Mouse (Mus musculus) heart, embryonic 16.5 days (tissue): ENCODE results near the gene Tardbp. TPM values are rescaled to one million over a fixed set of nuclear protein-coding genes. Genes with fewer than 3 reads are reported as not detected.

ENCODE experiments used
- ATAC-seq: fragments of 200-750 bp; cut with Nextera tagmentation; replicated peaks from 2 replicates; pipeline ENCODE4 v1.8.0; 2017; ENCODE audit warnings: moderate number of reproducible peaks; ENCODE audit not compliant: insufficient read depth, low FRiP score; ENCODE audit errors: extremely low read depth
- H3K27ac ChIP-seq: fragments of 300-500 bp; sonication (generic); 2 replicates; pipeline ENCODE4 v1.5.1; 2014; ENCODE audit warnings: mild to moderate bottlenecking, low read length, control low read depth, moderate library complexity
- H3K27me3 ChIP-seq: fragments of 300-500 bp; sonication (generic); 2 replicates; pipeline ENCODE4 v1.6.1; 2014; ENCODE audit warnings: low read length, mixed read lengths; ENCODE audit not compliant: control insufficient read depth, insufficient read depth
- H3K36me3 ChIP-seq: fragments of 300-500 bp; sonication (generic); 2 replicates; pipeline ENCODE4 v1.6.1; 2014; ENCODE audit not compliant: control insufficient read depth, insufficient read depth
- H3K4me1 ChIP-seq: fragments of 300-500 bp; sonication (generic); 2 replicates; pipeline ENCODE4 v1.6.1; 2014; ENCODE audit warnings: low read length, mixed read lengths; ENCODE audit not compliant: control insufficient read depth, insufficient read depth
- H3K4me2 ChIP-seq: fragments of 300-500 bp; sonication (generic); 2 replicates; pipeline ENCODE4 v1.6.1; 2014; ENCODE audit warnings: low read depth, mild to moderate bottlenecking, control low read depth, low read length
- H3K4me3 ChIP-seq: fragments of 300-500 bp; sonication (generic); 2 replicates; pipeline ENCODE4 v1.5.1; 2014; ENCODE audit warnings: mild to moderate bottlenecking, control low read depth, low read length
- H3K9ac ChIP-seq: fragments of 300-500 bp; sonication (generic); 2 replicates; pipeline ENCODE4 v1.6.1; 2014; ENCODE audit warnings: low read length, control low read depth
- H3K9me3 ChIP-seq: fragments of 300-500 bp; sonication (generic); replicated peaks from 2 replicates; pipeline ENCODE4 v1.6.1; 2016; ENCODE audit warnings: low read length; ENCODE audit not compliant: control insufficient read depth
- WGBS: fragments of 180-500 bp; shearing (Covaris S2); extraction: QIAGEN DNeasy Blood & Tissue Kit; methylation state at CpG from one replicate; pipeline ENCODE4 v1.1.7; 2014; 5-methylcytosine and 5-hydroxymethylcytosine counted together
- polyA plus RNA-seq: library from polyadenylated mRNA; unstranded; fragments of >200 nt; fragmentation: Nextera tagmentation; extraction: Ambion mirVana; gene quantifications from 2 replicates; pipeline ENCODE4 v1.2.1, GENCODE M21; 2015

The Tardbp gene
- polyA plus RNA-seq, 1 experiment from 2014 or later: 194 TPM

DNA sequence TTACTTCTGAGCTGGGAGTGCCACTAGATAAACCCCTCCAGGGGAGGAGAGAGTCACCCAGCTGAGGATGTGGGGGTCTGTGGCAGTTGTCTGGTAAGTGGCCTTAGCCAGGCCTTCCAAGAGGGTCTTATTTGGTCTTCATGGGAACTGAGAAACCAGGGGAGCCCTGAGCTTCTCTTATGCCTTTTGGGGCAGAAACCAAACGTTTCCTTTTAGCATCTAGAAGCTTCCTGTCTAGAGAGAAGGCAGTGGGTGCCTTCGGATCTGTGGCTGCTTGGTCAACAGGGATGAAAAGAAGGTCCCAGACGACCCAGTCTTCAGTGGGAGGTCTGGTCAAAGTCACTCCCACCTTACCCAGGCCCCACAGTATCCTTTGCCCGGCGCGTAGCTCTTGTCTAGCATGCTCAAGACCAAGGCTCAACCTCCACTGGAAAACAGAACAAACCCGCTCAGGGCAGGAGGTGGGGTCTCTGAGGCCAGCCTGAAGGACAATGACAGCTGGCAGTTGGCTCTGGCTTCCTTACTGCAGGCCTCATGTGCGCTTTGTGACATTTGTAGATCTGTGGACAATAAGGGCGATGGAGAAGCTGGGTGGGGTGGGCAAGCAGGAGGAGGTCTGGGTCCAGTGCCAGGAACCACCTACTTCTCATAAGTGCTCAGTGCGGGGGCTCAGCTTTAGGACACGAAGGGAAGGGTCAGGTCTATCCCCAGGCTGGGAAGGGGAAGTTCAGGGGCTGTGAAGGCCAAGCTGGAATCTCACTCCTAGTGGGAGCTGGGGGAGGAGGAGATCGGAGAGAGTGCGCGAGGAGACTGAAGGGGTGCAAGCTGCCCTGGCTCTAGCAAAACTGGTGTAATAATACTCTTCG is 16.7 kb upstream of the Tardbp start, which contains the start of gene Gm572:
Gene Gm572, plus strand, starts transcription at position 27 of the 866 bp plus-strand sequence.
- peak within 1 kb of the TSS; percentile 50 for H3K4me2 ChIP-seq
- 54% methylated on average over 15 of the region's 15 CpGs for WGBS
- peaks cover 10% of the 10 kb centered on the region for H3K4me1 ChIP-seq
- H3K4me3 ChIP-seq: peak within 1 kb of the TSS; percentile 29
- peak within 1 kb of the TSS; percentile 45; the same call in 1 of the 2 replicates for H3K9ac ChIP-seq
- no peaks in the 10 kb centered on the region for H3K36me3 ChIP-seq
- H3K27ac ChIP-seq: 0 out of 2 replicates have a peak within 1 kb of the TSS, but pooled peaks have one; percentile 21
- no peaks in the 10 kb centered on the region for H3K9me3 ChIP-seq
- ATAC-seq: 0 out of 2 replicates have a peak, but pooled peaks have one; percentile 21
- H3K27me3 ChIP-seq: no peaks in the 10 kb centered on the region

DNA sequence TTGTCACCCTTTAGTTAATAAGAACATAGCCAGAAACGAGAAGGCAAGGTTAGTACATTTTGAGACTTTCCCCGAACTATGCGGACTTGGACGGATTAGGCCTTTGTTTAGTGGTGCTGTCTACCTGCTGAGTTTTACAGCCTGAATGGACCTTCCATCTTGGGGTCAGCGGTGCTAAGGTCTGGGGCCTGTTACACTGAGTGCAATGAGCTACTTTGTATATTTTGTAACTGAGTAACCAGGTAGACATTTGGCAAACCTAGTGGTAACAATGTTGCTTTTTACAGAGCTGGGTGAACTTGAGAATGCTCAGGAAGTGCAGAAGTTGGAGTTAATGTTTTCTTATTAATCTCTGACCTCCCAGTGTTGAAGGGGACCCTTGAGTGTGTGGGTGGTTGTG is 14.3 kb upstream of the Tardbp start:
- no peaks in the 10 kb centered on the region for H3K9me3 ChIP-seq
- ATAC-seq: no peak
- no peaks in the 10 kb centered on the region for H3K36me3 ChIP-seq

DNA sequence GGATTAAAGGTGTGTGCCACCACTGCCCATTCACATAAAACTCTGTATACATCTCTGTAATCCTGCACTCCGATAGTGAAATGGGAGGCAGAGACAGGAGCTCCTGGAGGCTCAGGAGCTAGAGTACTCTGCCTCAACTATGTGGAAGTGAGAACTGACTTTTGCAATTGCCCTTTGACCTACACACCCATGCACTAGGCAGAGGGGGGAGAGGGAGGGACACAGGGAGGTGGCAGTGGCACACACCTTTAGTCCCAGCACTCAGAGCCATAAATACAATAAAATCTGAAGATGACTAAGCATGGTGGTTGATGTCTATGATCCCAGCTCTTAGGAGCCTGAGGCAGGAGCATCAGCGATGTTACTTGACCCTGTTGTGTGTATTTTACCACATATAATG is 12.6 kb upstream of the Tardbp start:
- Histone ChIP-seq H3K4me1 (peaks cover 8% of the 10 kb centered on the region), H3K9me3 (no peaks in the 10 kb centered on the region), H3K27ac (no peak overlapping the region), H3K4me3 (no peak overlapping the region), H3K4me2 (no peak overlapping the region), H3K9ac (no peak overlapping the region), H3K36me3 (no peaks in the 10 kb centered on the region), H3K27me3 (no peaks in the 10 kb centered on the region)
- ATAC-seq: no peak
- 76% methylated on average over 2 of the region's 2 CpGs for WGBS

More for the DNA sequence above, 14.3 kb upstream of the Tardbp start:
- Histone ChIP-seq H3K27ac (no peak overlapping the region), H3K4me1 (peaks cover 8% of the 10 kb centered on the region), H3K27me3 (no peaks in the 10 kb centered on the region), H3K4me2 (no peak overlapping the region), H3K9ac (no peak overlapping the region), H3K4me3 (no peak overlapping the region)
- WGBS: 82% methylated on average over 5 of the region's 5 CpGs

DNA sequence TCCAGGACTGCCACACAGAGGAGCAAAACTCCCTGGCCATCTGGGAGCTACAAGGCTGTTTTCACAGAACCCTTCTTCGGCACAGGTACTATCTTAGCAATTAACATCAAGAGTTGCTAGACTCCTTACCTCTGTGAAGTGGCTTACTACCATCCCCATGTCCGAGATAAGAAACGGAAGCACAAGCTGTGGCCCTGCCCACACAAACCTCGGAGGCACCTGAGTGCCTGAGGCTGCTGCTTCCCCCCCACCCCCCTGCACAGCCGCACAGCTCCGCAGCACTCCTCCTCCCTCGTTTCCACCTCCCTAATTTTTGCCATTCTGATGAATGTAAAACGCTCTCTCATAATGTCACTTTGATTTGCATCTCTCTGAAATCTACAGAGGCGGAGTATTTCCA is 11.5 kb upstream of the Tardbp start:
- Histone ChIP-seq H3K9ac (no peak overlapping the region), H3K4me2 (no peak overlapping the region), H3K4me3 (no peak overlapping the region), H3K27me3 (no peaks in the 10 kb centered on the region), H3K9me3 (no peaks in the 10 kb centered on the region), H3K36me3 (no peaks in the 10 kb centered on the region), H3K4me1 (no peaks in the 10 kb centered on the region), H3K27ac (no peak overlapping the region)
- no peak for ATAC-seq
- WGBS: 44% methylated on average over 9 of the region's 9 CpGs

DNA sequence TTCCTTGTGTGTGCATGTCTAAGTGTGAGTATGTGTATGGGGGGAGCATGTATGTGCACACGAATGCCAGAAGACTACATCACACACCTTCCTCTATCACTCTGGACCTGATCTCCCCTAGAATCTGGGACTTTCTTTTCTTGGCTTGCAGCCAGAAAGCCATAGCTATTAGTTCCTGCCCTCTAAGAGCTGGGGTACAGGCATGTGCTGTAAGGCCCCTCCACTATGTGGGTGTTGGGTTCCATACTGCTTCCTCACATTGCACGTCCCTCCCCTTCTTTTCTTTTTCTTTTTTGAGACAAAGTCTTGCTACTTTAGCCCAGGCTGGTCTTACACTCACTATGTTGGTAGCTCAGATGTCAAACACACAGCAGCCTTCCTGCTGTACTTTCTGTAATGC is 8.5 kb upstream of the Tardbp start:
- no peak overlapping the region for H3K9ac ChIP-seq
- 67% methylated on average over 2 of the region's 2 CpGs for WGBS
- H3K36me3 ChIP-seq: no peaks in the 10 kb centered on the region
- H3K27me3 ChIP-seq: no peaks in the 10 kb centered on the region
- ATAC-seq: no peak
- H3K27ac ChIP-seq: no peak overlapping the region
- H3K4me3 ChIP-seq: no peak overlapping the region
- H3K9me3 ChIP-seq: no peaks in the 10 kb centered on the region
- H3K4me2 ChIP-seq: no peak overlapping the region
- H3K4me1 ChIP-seq: no peaks in the 10 kb centered on the region

DNA sequence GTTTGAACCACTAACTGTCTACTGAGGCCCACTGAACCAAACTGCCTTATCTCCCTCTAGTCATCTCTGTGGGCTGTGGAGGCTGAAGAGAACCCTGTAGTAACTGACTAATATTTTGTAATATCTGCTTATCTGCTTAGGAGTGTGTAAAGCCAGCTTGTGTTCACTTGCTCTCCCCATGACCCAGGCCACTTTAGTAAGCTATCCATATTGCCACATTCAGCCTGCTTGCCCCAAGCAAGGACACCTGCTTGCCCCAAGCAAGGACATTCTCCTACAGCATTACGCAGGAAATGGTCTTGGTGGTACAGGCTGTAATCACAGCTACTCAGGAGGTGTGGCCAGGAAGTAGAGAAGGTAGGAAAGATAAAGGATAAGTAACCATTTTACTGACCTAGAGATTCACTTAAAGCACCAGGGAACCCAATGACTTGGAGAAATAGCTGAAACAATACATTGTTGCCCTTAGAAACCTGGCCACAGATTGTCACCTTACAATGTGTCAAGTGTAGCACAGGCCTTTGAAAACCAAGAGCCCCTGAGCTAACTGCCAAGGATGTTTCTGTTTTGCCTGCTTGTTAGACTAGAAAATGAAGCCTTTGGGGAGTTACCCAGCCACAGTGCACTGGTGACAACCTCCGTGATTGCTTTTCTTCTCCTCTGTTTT is 6.7 kb upstream of the Tardbp start:
- Histone ChIP-seq H3K36me3 (no peaks in the 10 kb centered on the region), H3K9me3 (no peaks in the 10 kb centered on the region), H3K4me1 (no peaks in the 10 kb centered on the region), H3K9ac (no peak overlapping the region), H3K27me3 (no peaks in the 10 kb centered on the region), H3K4me2 (no peak overlapping the region), H3K4me3 (no peak overlapping the region), H3K27ac (no peak overlapping the region)
- ATAC-seq: no peak
- WGBS: 64% methylated on average over 2 of the region's 2 CpGs

DNA sequence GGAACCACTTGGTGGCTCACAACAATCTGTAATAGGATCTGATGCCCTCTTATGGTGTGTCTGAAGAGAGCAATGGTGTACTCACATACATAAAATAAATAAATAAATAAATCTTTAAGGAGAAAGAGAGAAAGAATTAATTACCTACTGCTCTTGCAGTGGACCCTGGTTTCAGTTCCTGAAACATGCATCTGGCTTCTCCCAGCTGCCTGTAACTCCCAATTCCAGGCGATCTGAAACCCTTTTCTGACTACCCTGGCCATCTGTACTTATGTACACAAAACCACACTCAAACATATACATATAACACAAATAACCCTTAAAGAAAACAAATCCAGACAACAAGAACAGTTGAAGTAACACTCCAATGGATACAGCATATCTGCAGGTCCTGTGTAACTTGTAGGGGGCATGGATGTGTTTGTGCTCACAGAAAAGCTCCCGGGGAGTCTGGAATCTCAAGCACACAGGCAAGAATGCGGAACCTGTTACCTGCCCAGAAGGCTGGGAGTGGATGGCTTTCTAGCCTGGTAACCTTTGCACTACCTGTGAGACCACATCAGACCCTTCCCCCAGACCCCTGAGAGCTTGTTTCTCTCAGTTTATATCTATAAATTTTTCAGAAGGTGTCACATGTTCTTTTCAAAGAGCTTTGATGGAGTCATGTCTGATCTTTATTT is 5.3 kb upstream of the Tardbp start:
- Histone ChIP-seq H3K4me1 (peaks cover 4% of the 10 kb centered on the region), H3K4me3 (no peak overlapping the region), H3K4me2 (no peak overlapping the region), H3K27me3 (no peaks in the 10 kb centered on the region), H3K9ac (no peak overlapping the region), H3K9me3 (no peaks in the 10 kb centered on the region), H3K36me3 (no peaks in the 10 kb centered on the region), H3K27ac (no peak overlapping the region)
- ATAC-seq: no peak
- 68% methylated on average over 3 of the region's 3 CpGs for WGBS

DNA sequence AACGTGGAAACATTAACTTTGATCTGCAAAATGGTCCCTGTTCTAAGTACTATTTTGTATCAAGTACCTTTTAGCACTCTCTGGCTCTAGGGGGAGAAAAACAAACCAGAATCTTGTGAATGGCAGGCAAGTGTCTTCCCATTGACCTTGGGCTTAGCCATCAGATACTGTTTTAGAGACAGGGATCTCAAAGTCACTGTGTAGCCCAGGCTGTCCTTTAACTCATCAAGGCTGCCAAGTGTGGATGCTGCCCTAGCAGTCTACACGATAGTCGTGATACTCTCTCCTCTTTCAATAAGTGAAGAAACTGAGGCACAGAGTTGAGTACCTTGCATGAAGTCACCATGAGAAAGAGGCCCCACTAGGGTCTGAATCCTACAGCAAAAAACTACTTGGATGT is 427 bp upstream of the Tardbp start:
- H3K27ac ChIP-seq: peak overlapping the region; percentile 32; the same call in 1 of the 2 replicates
- peaks cover 23% of the 10 kb centered on the region for H3K4me1 ChIP-seq
- 66% methylated on average over 3 of the region's 3 CpGs for WGBS
- peak overlapping the region; percentile 100 for H3K9ac ChIP-seq
- no peaks in the 10 kb centered on the region for H3K9me3 ChIP-seq
- no peaks in the 10 kb centered on the region for H3K27me3 ChIP-seq
- H3K4me3 ChIP-seq: peak overlapping the region; percentile 99
- ATAC-seq: no peak
- H3K36me3 ChIP-seq: peaks cover 28% of the 10 kb centered on the region
- H3K4me2 ChIP-seq: peak overlapping the region; percentile 62
